Mouse (Mus musculus) brain, embryonic 14.5 days (tissue): ENCODE results near the gene Nr6a1. TPM values are rescaled to one million over a fixed set of nuclear protein-coding genes. Genes with fewer than 3 reads are reported as not detected.
A peak's percentile ranks its signal among the peaks of the same experiment; 100 is the strongest.

ENCODE experiments used
- DNase-seq: peaks from one replicate; pipeline ENCODE4 v3.0.0-alpha.2; 2011; ENCODE audit warnings: low read depth
- CTCF ChIP-seq: fragments of 200-500 bp; IDR thresholded peaks from 2 replicates; pipeline ENCODE4 v1.5.1; 2012; ENCODE audit warnings: inconsistent platforms, mild to moderate bottlenecking, moderate library complexity, borderline replicate concordance; ENCODE audit not compliant: insufficient read depth, insufficient read length; ENCODE audit errors: extremely low read depth
- POLR2A ChIP-seq: fragments of 200-500 bp; IDR thresholded peaks from 2 replicates; pipeline ENCODE4 v1.6.1; 2012; ENCODE audit warnings: mild to moderate bottlenecking, inconsistent platforms, borderline replicate concordance; ENCODE audit not compliant: poor library complexity, insufficient read depth, insufficient read length, severe bottlenecking; ENCODE audit errors: extremely low read depth
- polyA plus RNA-seq: library from polyadenylated mRNA; depleted of rRNA; stranded (reverse); fragments of >200 nt; gene quantifications from 2 replicates; pipeline ENCODE4 v1.2.3, GENCODE M21; 2012

Gene Nr6a1
- polyA plus RNA-seq, 1 experiment, result 5.6 TPM

DNA sequence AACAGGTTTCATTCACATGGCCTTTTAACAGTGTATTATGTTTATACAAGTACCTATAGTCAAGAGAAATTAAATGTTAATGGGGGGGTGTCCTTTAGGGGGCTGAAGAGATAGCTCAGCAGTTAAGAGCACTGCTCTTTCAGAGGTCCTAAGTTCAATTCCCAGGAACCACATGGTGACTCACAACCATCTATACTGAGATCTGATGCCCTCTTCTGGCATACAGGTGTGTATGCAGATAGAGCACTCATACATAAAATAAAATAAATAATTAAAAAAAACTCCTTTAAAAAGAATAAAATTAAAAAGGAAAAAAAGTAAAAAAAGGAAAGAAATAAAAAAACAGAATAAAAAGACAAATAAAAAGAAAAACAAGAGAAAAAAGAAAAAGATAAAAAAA lies 95.5 kb downstream of the Nr6a1 start:
- TF ChIP-seq POLR2A (no peak), CTCF (no peak)

DNA sequence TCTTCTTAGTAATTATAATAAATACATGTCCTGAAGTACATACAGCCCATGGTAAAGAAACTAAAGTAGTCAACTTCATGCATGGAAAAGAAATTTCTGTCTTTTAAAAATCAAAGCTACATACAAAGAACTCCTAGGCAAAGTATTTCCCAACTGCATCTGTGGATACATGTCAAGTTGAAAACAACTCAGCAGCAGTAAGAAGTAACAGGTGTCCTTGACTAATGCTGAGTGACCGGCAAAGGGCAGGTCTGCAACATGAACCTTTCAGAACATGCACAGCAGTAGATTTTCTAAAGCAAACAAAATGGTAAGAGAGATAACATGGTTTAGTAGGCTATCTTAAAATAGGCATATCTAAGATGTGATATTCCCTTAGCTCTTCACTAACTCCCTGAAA lies 98.0 kb downstream of the Nr6a1 start:
- TF ChIP-seq CTCF (no peak), POLR2A (no peak)
- no peak for DNase-seq

More for the DNA sequence above, 95.5 kb downstream of the Nr6a1 start:
- no peak for DNase-seq

DNA sequence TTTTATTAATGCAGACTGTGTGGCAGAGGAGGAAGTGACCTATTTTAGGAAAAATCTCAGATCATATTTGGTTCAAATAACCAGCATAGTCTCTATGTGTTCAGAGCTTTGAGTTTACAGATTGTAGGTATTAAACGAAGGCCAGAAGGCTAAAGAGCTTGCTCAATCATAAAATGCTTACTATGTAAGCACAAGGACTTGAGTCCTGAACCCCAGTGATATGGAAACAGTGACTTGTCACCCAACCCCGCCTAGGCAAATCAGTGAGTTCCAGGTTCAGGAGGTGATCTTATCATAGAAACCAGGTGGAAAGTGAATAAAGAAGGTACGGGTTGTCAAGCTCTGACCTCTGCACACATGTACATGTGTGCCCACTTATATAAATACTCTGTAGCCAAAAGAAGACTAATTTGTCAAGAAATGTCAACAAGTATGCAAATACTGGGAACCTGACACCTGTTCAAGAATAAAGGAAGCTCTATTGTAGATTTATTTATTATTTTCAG lies 99.6 kb downstream of the Nr6a1 start:
- no peak for TF ChIP-seq POLR2A
- TF ChIP-seq CTCF, result no peak
- no peak for DNase-seq

DNA sequence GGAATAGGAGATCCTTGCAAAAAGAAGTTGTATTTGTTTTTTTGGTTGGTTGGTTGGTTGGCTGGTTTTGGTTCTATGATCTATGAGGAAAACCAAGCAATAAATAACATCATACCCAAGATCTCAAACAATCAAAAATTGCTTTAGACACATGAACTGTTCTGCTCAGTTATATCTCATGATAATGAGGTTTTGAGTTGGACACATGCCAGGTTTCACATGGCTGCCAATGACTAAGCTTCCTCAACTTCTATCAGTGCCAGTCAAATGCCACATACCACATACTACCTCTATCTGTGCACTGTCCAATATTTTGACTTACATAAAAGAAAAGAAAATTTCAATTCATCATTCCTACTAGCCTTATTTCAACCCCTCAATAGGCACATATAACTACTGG lies 101.3 kb downstream of the Nr6a1 start:
- no peak for TF ChIP-seq POLR2A
- TF ChIP-seq CTCF, result no peak
- DNase-seq, result peak; percentile 75

DNA sequence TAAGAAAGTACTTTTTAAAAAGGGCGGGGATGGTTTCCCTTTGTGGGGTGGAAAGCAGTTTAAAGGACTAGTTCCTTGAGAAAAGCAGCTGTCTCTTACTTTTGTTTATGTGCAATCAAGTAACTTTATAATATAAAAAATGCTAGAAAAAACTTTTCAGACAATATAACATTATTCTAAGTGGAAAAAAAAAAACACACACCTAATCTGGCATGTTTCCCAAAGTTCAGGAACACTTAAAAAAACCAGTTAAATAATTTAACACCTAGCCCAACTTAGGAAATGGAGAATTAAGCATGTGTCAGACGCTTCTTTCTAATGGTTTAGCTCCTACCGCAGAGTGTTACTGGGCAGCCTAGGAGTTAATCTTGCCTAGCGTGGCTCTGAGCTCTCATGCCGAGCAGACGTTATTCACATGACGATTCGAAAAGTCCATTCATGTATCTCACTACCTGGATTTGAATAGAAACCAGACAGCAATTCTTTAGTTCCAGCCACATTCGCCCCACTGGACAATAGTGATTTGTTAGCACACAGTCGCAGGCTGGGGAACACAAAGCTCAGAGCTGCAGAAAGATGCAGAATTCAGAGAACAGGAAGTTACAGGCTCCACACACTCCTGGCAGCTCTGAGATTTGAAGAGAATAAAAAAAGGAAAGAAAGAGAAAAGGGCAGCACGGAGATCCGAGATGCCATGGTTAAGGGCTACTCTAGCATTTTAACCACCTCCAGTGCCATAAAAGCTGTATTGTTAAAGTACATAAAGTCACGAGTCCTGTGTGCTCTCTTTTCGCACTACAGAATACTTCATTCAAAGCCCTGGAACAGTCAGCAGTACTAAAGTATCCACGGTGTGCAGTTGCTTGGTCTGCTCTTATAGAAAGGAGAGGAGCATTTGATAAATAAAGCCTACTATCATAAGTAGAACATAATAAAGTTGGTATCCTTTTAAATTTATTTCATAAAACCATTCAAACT lies 102.4 kb downstream of the Nr6a1 start:
- TF ChIP-seq POLR2A, result no peak
- TF ChIP-seq CTCF, result no peak
- peak; percentile 93 for DNase-seq

DNA sequence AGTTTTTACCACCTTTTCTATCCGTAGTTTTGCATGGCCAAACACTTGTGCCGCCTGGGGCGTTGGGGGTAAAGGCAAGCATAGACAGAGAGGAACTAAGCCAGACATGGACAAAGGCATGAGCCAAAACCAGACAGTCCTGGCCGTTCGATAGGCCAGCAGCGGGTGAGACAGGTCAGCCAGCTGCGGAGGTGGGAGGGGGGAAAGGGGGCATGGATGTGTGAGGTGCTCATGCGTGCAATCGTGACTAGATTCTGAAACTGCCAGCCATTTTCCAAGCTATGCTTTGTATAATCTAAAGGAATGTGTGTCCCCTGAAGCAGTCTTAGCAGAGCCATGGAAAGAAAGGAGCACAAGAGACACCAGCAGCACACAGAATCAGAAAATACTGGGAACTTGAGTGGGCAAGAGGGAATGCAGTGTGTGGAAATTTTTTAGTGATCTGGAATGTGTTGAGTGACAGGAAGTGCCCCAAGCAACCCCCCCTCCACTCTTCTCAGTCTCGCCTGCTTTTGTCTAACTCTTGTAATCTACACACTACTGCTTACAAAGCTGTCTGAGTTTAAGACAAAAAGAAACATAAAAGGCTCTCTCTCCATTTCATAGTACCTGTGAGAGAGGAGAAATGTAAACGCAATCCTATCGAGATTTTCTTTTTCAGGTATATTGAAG lies 103.4 kb downstream of the Nr6a1 start:
- TF ChIP-seq POLR2A (peak; percentile 39; the same call in 1 of the 2 replicates), CTCF (no peak)

DNA sequence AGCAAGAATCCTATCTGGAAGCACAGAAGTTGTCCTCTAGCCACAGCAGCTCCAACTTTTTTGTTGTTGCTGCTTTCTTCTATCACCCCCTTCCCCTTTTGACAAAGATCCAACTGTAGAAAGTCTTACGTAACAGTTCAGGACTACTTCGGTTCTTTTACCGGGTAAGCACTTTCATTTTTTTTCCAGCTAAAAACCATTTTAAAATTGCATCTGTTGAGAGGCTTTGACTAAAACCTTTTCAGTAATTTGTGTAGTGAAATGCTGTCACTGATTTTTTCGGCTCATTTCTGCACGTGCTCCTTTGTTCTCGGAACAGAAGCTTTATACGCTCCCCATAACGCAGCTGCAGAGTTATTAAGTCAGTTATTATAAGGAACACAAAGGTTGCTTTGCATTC lies 104.1 kb downstream of the Nr6a1 start:
- peak; percentile 84 for DNase-seq
- TF ChIP-seq CTCF (no peak), POLR2A (no peak)

More for the DNA sequence above, 103.4 kb downstream of the Nr6a1 start:
- peak; percentile 91 for DNase-seq

DNA sequence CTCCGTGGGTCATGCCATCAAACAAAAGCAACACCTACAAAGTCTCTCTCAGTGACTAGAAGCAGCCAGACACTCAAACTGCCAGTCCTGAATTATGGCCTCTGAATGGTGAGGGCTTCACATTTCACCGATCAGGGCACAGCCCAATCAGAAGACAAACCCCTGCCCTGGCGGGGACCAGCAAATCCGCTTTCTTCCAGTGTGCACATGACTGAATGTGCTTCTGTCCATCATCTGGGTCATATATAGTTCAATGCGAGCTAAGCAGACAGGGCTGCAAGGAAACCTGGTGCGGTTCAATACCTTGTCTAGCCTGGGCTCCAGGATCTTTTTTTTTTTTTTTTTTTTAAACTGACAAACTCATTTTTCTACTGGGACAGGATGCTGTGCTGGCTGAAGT lies 104.5 kb downstream of the Nr6a1 start:
- DNase-seq, result peak; percentile 96
- peak; percentile 51; the same call in 1 of the 2 replicates for TF ChIP-seq POLR2A
- no peak for TF ChIP-seq CTCF

DNA sequence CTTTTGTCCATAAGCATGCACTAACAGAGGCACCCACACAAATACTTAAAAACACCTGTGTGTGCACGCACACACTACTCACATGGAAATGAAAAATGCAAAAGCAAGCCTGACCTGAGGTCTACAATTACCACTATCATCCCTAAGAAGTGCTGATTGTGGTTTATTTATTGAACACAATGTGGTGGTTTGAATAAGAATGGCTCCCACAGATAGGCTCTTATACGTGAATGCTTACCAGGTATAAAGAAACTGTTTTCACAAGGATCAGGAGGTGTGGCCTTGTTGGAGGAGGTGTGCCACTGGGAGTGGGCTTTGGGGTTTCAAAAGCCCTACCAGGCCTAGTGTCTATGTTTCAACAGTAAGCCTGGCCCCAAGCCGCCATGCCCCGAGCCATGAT lies 110.0 kb downstream of the Nr6a1 start:
- TF ChIP-seq CTCF, result no peak
- TF ChIP-seq POLR2A, result no peak

DNA sequence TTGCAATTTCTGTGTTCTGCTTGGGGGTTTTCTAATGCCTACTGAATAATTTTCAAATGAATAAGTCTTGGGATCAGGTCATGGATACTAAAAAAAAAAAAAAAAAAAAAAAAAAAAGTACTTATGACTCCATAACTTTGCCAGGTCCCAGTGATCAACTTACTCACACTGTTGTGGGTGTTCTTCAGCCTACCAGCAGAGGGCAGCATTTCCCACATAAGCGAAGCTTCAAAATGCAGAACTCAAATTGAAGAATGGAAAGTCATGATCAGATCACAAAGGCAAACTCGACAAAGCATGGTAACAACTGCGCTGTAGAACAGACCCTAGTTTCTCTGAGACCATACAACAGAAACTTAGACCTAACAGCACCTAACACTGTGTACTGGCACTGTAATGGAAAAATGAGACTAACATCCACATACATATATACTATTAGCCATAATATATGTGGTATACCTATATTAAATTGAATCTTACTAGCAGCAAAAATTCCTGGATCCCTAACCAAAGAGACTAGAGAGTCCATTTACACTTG lies 130.3 kb downstream of the Nr6a1 start:
- TF ChIP-seq CTCF, result peak; percentile 88; the same call in 1 of the 2 replicates
- no peak for TF ChIP-seq POLR2A

More for the DNA sequence above, 110.0 kb downstream of the Nr6a1 start:
- DNase-seq, result no peak

DNA sequence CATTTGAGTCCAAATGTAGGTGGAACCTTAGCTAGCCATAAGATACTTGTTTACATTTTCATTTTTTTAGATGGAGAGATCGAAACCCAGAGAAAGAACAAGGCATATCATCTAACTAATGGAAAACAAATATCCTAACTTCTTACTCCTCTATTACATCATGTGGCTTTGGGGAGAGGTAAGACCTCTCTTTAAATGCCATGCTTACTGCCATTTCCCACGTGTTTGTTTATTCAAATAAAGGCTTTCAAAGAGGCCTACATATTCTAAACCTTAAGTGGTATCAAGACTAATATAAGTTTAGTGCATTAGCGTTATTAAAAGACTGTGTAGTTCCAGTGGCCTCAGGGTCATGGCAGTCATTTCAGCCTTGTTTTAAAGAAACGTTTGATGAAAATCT lies 140.2 kb downstream of the Nr6a1 start:
- no peak for DNase-seq

More for the DNA sequence above, 130.3 kb downstream of the Nr6a1 start:
- DNase-seq, result peak; percentile 90

More for the DNA sequence above, 140.2 kb downstream of the Nr6a1 start:
- no peak for TF ChIP-seq POLR2A
- TF ChIP-seq CTCF, result no peak
